Mouse (Mus musculus) lung, postnatal 0 days (tissue): ENCODE results near the gene Sh3rf1. TPM values are rescaled to one million over a fixed set of nuclear protein-coding genes. Genes with fewer than 3 reads are reported as not detected.
A peak's percentile ranks its signal among the peaks of the same experiment; 100 is the strongest.

Experiments used
- ATAC-seq: fragments of 200-750 bp; cut with Nextera tagmentation; 2 replicates; pipeline ENCODE4 v1.8.0; 2017; ENCODE audit warnings: moderate library complexity
- DNase-seq: peaks from one replicate; pipeline ENCODE4 v3.0.0-alpha.2; 2016; ENCODE audit warnings: low spot score
- H3K27ac ChIP-seq: fragments of 300-500 bp; sonication (generic); 2 replicates; pipeline ENCODE4 v1.5.1; 2014; ENCODE audit warnings: antibody characterized with exemption, mild to moderate bottlenecking, low read length, mixed read lengths
- H3K27me3 ChIP-seq: fragments of 300-500 bp; sonication (generic); replicated peaks from 2 replicates; pipeline ENCODE4 v1.6.1; 2014; ENCODE audit warnings: low read length, mixed read lengths; ENCODE audit not compliant: insufficient read depth
- H3K36me3 ChIP-seq: fragments of 300-500 bp; sonication (generic); 2 replicates; pipeline ENCODE4 v1.6.1; 2014; ENCODE audit warnings: low read length, mixed read lengths; ENCODE audit not compliant: insufficient read depth
- H3K4me1 ChIP-seq: fragments of 300-500 bp; sonication (generic); 2 replicates; pipeline ENCODE4 v1.6.1; 2014; ENCODE audit warnings: antibody characterized with exemption, low read depth, low read length, mixed read lengths; ENCODE audit not compliant: insufficient read depth
- H3K4me2 ChIP-seq: fragments of 300-500 bp; sonication (generic); replicated peaks from 2 replicates; pipeline ENCODE4 v1.6.1; 2014; ENCODE audit warnings: low read depth, mild to moderate bottlenecking, low read length, moderate library complexity, mixed read lengths
- H3K4me3 ChIP-seq: fragments of 300-500 bp; sonication (generic); 2 replicates; pipeline ENCODE4 v1.5.1; 2014; ENCODE audit warnings: low read depth, low read length
- H3K9ac ChIP-seq: fragments of 300-500 bp; sonication (generic); replicated peaks from 2 replicates; pipeline ENCODE4 v1.6.1; 2014; ENCODE audit warnings: low read depth, mild to moderate bottlenecking
- H3K9me3 ChIP-seq: fragments of 300-500 bp; sonication (generic); 2 replicates; pipeline ENCODE4 v1.6.1; 2016; ENCODE audit warnings: low read length, mixed read lengths
- CTCF ChIP-seq: IDR thresholded peaks from 2 replicates; pipeline ENCODE4 v1.5.1; 2016; ENCODE audit warnings: antibody characterized with exemption, mild to moderate bottlenecking
- EP300 ChIP-seq: IDR thresholded peaks from 2 replicates; pipeline ENCODE4 v1.6.1; 2016; ENCODE audit warnings: antibody characterized with exemption, mild to moderate bottlenecking, control low read depth
- WGBS: fragments of 180-500 bp; shearing (Covaris S2); extraction: QIAGEN DNeasy Blood & Tissue Kit; methylation state at CpG from one replicate; pipeline ENCODE4 v1.1.7; 2014; 5-methylcytosine and 5-hydroxymethylcytosine counted together
- polyA plus RNA-seq: library from polyadenylated mRNA; unstranded; fragments of >200 nt; fragmentation: Nextera tagmentation; extraction: Ambion mirVana; gene quantifications from 2 replicates; pipeline ENCODE4 v1.2.1, GENCODE M21; 2015

Sh3rf1 gene
- polyA plus RNA-seq, 1 experiment from 2014 or later, result 11.2 TPM

- WGBS, result 23% methylated on average over 2 of the region's 2 CpGs
- Histone ChIP-seq H3K4me3 (no peak overlapping the region), H3K9me3 (no peaks in the 10 kb centered on the region), H3K4me2 (no peak overlapping the region), H3K9ac (no peak overlapping the region), H3K27ac (no peak overlapping the region), H3K4me1 (no peaks in the 10 kb centered on the region), H3K27me3 (no peaks in the 10 kb centered on the region), H3K36me3 (no peaks in the 10 kb centered on the region)
- ATAC-seq (no peak), DNase-seq (no peak)
- TF ChIP-seq EP300, result no peak
- TF ChIP-seq CTCF, result no peak
Measured at GRCm38 (mm10) chr8:61206876-61207275, 16.8 kb upstream of the Sh3rf1 start.

- Histone ChIP-seq H3K4me1 (no peaks in the 10 kb centered on the region), H3K9ac (no peak overlapping the region), H3K4me2 (no peak overlapping the region), H3K9me3 (no peaks in the 10 kb centered on the region), H3K27me3 (no peaks in the 10 kb centered on the region), H3K4me3 (no peak overlapping the region), H3K36me3 (no peaks in the 10 kb centered on the region), H3K27ac (no peak overlapping the region)
- TF ChIP-seq EP300 (no peak), CTCF (no peak)
- 78% methylated on average over 4 of the region's 4 CpGs for WGBS
- no peak for ATAC-seq
- DNase-seq, result no peak
Measured at GRCm38 (mm10) chr8:61207636-61208035, 16.0 kb upstream of the Sh3rf1 start.

GRCm38 (mm10) chr8:61208719-61209118 lies 15.0 kb upstream of the Sh3rf1 start:
- H3K27ac ChIP-seq, result no peak overlapping the region
- H3K4me3 ChIP-seq, result no peak overlapping the region
- no peaks in the 10 kb centered on the region for H3K4me1 ChIP-seq
- DNase-seq (no peak), ATAC-seq (no peak)
- no peaks in the 10 kb centered on the region for H3K9me3 ChIP-seq
- H3K36me3 ChIP-seq, result no peaks in the 10 kb centered on the region
- 75% methylated on average over 9 of the region's 9 CpGs for WGBS
- no peak overlapping the region for H3K4me2 ChIP-seq
- TF ChIP-seq EP300, result no peak
- TF ChIP-seq CTCF, result no peak
- no peak overlapping the region for H3K9ac ChIP-seq
- no peaks in the 10 kb centered on the region for H3K27me3 ChIP-seq

DNA sequence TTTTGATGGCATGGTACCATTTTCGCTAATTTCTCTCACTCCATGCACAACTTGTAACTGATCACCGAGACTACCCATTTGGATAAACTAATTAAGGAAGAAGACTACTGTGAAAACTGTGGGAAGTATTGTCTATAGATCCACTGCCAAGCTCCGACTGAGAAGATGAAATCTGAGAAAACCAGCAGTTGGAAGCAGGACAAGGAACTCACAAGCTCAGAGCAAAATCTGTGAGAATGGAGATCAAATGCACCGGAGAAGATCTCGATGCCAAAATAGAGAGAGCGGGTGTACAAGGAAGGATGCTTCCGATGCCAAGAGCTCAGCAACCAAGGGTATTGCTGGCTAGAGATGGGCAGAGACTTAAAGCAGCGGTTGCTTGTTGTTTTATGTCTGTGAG lies 12.8 kb upstream of the Sh3rf1 start:
- DNase-seq (no peak), ATAC-seq (no peak)
- no peak overlapping the region for H3K4me2 ChIP-seq
- H3K4me3 ChIP-seq, result no peak overlapping the region
- no peak overlapping the region for H3K27ac ChIP-seq
- H3K9ac ChIP-seq, result no peak overlapping the region
- H3K27me3 ChIP-seq, result no peaks in the 10 kb centered on the region
- H3K4me1 ChIP-seq, result no peaks in the 10 kb centered on the region
- TF ChIP-seq CTCF (no peak), EP300 (no peak)
- H3K9me3 ChIP-seq, result no peaks in the 10 kb centered on the region
- no peaks in the 10 kb centered on the region for H3K36me3 ChIP-seq
- WGBS, result 77% methylated on average over 8 of the region's 8 CpGs

DNA sequence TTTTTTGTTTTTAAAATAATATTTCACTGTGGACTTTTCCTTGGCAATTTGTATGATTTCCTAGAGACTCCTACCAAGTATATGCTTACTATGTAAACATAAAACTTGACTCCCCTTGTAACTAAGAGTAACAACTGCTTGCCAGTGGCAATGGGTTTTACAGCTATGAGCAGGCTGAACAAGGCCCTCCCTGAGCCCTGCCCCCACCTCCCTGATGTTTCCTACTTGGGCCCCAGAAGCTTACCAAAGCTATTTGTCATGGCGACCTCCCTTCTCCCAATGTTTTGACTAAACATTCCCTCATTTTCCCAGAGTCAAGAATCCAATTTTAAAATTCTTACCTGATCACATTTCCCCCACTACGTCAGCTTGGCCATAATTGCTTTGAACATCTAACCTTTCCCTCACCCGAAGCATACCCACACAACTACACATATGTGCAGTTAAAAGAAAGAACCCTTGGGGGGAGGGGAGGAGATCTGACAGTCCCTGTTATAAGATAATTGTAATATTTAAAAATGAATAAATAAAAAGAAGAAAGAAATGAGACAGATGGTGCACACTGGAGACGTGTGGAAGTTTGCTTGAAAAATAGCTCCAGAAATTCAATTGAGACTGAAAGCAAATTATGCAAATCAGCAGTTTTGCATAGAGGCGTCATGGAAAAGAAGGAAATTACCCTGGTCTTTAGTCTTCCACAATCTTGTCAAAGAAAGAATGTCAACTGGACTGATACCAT lies 8.4 kb upstream of the Sh3rf1 start:
- no peak for ATAC-seq

DNA sequence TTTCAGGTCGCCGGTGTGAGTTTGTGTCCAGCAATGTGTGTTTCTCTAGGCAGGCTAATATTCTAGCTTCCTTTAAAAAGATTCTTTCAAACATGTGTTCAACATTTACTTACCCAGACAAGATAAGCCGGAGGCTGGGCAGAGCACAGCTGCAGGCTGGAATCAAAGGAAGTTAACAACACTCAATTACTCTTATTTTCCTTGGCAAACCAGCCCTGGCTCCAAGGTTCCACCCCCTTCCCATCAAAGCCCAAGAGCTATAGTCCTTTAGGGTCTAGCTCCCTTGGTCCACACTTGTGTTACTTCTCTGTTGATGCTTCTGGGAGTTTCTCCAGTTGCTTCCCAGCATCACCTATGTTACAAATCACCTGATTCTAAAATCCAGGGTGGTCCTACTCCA lies 6.7 kb upstream of the Sh3rf1 start:
- Histone ChIP-seq H3K4me3 (no peak overlapping the region), H3K27me3 (no peaks in the 10 kb centered on the region), H3K4me1 (peaks cover 5% of the 10 kb centered on the region; the same call in 1 of the 2 replicates), H3K36me3 (no peaks in the 10 kb centered on the region), H3K9me3 (no peaks in the 10 kb centered on the region), H3K4me2 (peak overlapping the region; percentile 32), H3K9ac (no peak overlapping the region), H3K27ac (peak overlapping the region; percentile 32)
- ATAC-seq (peak; percentile 61; the same call in 1 of the 2 replicates), DNase-seq (peak; percentile 36)
- 32% methylated on average over 3 of the region's 3 CpGs for WGBS
- TF ChIP-seq CTCF, result no peak
- no peak for TF ChIP-seq EP300

More for the DNA sequence above, 8.4 kb upstream of the Sh3rf1 start:
- Histone ChIP-seq H3K9me3 (no peaks in the 10 kb centered on the region), H3K4me1 (peaks cover 5% of the 10 kb centered on the region; the same call in 1 of the 2 replicates), H3K27ac (no peak overlapping the region), H3K9ac (no peak overlapping the region), H3K36me3 (no peaks in the 10 kb centered on the region), H3K27me3 (no peaks in the 10 kb centered on the region), H3K4me2 (no peak overlapping the region), H3K4me3 (no peak overlapping the region)
- WGBS, result 61% methylated on average over 5 of the region's 5 CpGs
- no peak for TF ChIP-seq CTCF
- no peak for TF ChIP-seq EP300
- no peak for DNase-seq
